Mouse (Mus musculus) erythroblast, embryonic 14.5 days (primary cell): Measurements from ENCODE around the gene Gm26558. TPM values are rescaled to one million over a fixed set of nuclear protein-coding genes. Genes with fewer than 3 reads are reported as not detected.

Experiments
- H3K27me3 ChIP-seq: 2 replicates; pipeline ENCODE4 v1.6.1; 2012; ENCODE audit warnings: inconsistent platforms; ENCODE audit not compliant: control insufficient read depth
- H3K36me3 ChIP-seq: 2 replicates; pipeline ENCODE4 v1.6.1; 2012; ENCODE audit warnings: mild to moderate bottlenecking, inconsistent platforms; ENCODE audit not compliant: control insufficient read depth
- H3K4me1 ChIP-seq: 2 replicates; pipeline ENCODE4 v1.6.1; 2012; ENCODE audit warnings: inconsistent platforms; ENCODE audit not compliant: control insufficient read depth
- H3K4me3 ChIP-seq: replicated peaks from 2 replicates; pipeline ENCODE3; 2012; ENCODE audit warnings: moderate library complexity, mild to moderate bottlenecking, inconsistent platforms
- H3K9me3 ChIP-seq: 2 replicates; pipeline ENCODE4 v1.6.1; 2012; ENCODE audit warnings: low read length, inconsistent platforms, mixed read lengths; ENCODE audit not compliant: control insufficient read depth
- GATA1 ChIP-seq: IDR thresholded peaks from 2 replicates; pipeline ENCODE4 v1.6.1; 2012; ENCODE audit warnings: low read length, inconsistent platforms, mixed read lengths
- TAL1 ChIP-seq: IDR thresholded peaks from 3 replicates; pipeline ENCODE4 v1.6.1; 2012; ENCODE audit warnings: low read length, inconsistent platforms, mixed read lengths
- polyA plus RNA-seq: library from polyadenylated mRNA; stranded (reverse); fragments of >175 nt; gene quantifications from 2 replicates; pipeline ENCODE4 v1.2.3, GENCODE M21; 2012

Gm26558 gene
- 0.14 TPM in 1 of 2 replicates, not detected in the other for polyA plus RNA-seq

DNA sequence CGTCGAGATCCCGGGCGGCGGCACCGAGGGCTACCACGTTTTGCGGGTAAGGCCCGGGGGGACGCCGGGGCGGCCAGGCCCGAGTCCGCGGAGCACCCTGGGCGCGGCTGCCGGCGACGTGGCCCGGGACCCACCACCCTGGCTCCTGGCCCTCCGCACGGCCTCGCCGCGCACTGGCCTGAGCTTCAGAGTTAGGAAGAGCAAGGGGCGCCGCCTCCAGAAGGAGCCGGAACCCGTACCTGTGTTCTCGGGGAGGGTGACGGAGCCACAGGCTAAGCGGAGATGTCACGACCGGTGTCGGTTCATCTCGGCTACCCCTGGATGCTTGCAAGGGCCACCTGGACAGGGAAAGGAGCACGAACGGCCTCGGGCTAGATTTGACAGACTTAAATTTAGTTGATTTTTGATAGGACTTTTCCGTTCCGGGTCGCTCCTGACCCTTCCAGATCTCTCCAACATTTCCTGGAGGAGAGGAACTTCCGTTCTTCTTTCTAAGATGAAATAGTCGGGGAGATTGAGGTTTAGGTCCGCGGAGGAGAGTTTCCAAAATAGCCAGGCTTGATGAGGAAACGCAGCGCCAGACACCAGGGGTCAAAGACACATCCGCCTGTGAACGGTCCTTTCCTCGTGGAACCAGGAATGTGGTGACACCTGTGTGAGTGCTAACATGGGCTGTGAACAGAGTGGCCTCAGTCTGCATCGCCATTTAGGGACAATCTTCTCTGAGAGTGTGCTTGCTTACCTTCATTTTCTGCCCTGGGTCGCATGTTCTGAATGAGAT is at the start of gene Gm26558:
TSS of gene Gm26558 (minus strand) at position 394 of the 781 bp plus-strand sequence.
- Histone ChIP-seq H3K27me3 (peaks cover 20% of the 10 kb centered on the region), H3K4me1 (peaks cover 42% of the 10 kb centered on the region), H3K9me3 (no peaks in the 10 kb centered on the region), H3K36me3 (peaks cover 4% of the 10 kb centered on the region), H3K4me3 (peak within 1 kb of the TSS; percentile 95)
- TF ChIP-seq GATA1 = no peak

GRCm38 (mm10) chr2:70710878-70711277 is 49.0 kb upstream of the Gm26558 start:
- peaks cover 87% of the 10 kb centered on the region for H3K36me3 ChIP-seq
- H3K4me3 ChIP-seq = no peak overlapping the region
- no peaks in the 10 kb centered on the region for H3K9me3 ChIP-seq
- TF ChIP-seq GATA1 (no peak), TAL1 (no peak)
- no peaks in the 10 kb centered on the region for H3K27me3 ChIP-seq
- peaks cover 5% of the 10 kb centered on the region; the same call in 1 of the 2 replicates for H3K4me1 ChIP-seq

DNA sequence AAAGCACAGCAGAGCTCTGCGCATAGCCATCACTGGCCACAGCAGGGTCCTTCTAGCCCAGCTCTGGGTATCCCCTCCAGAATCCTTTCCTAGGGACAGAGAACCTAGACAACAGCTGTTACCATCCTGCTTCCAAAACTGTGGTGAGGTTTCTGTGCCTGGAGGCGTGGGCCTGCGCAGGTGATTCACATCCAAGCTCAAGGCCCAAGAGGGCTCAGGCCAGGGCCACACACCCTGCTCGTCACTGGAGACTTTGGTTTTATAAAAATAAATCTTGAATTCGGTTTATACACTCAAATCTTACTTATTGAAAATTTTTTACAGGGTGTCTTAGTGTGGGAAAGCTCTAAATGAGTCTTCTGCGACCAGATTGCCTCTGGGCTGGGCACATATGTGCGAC is 48.3 kb upstream of the Gm26558 start:
- H3K9me3 ChIP-seq = no peaks in the 10 kb centered on the region
- peaks cover 6% of the 10 kb centered on the region for H3K4me1 ChIP-seq
- no peaks in the 10 kb centered on the region for H3K27me3 ChIP-seq
- TF ChIP-seq TAL1 = no peak
- no peak for TF ChIP-seq GATA1
- H3K36me3 ChIP-seq = peaks cover 83% of the 10 kb centered on the region
- no peak overlapping the region for H3K4me3 ChIP-seq

GRCm38 (mm10) chr2:70708986-70709730 is 47.2 kb upstream of the Gm26558 start:
- H3K9me3 ChIP-seq = no peaks in the 10 kb centered on the region
- no peaks in the 10 kb centered on the region for H3K27me3 ChIP-seq
- H3K4me1 ChIP-seq = peaks cover 17% of the 10 kb centered on the region
- peaks cover 80% of the 10 kb centered on the region for H3K36me3 ChIP-seq
- no peak overlapping the region for H3K4me3 ChIP-seq
- TF ChIP-seq TAL1 (no peak), GATA1 (no peak)

- Histone ChIP-seq H3K4me1 (peaks cover 12% of the 10 kb centered on the region), H3K4me3 (no peak overlapping the region)
Observed at GRCm38 (mm10) chr2:70702403-70702802, 40.5 kb upstream of the Gm26558 start.

DNA sequence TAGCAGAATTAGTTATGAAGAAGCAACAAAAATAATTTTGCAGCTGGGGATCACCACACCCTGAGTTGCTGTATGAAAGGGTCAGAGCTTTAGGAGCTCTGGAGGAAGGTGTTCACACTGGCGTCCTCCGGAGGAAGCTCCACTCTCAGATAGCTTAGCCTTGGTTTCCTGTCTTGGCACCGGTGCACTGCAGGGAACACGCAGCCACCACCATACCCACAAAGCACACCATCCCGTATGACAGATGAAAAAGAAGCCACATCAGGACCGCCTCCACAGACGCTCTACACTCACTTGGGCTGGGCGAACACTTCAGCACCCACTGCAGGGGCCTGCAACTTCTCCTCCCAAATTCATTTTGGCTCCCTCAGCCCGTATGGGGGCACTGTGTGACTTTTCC is 39.7 kb upstream of the Gm26558 start:
- Histone ChIP-seq H3K27me3 (no peaks in the 10 kb centered on the region), H3K9me3 (no peaks in the 10 kb centered on the region), H3K4me1 (peaks cover 12% of the 10 kb centered on the region), H3K36me3 (peaks cover 16% of the 10 kb centered on the region), H3K4me3 (no peak overlapping the region)
- TF ChIP-seq GATA1 (no peak), TAL1 (no peak)

More at GRCm38 (mm10) chr2:70702403-70702802, 40.5 kb upstream of the Gm26558 start:
- Histone ChIP-seq H3K36me3 (peaks cover 23% of the 10 kb centered on the region), H3K9me3 (no peaks in the 10 kb centered on the region), H3K27me3 (no peaks in the 10 kb centered on the region)
- no peak for TF ChIP-seq TAL1
- TF ChIP-seq GATA1 = no peak

DNA sequence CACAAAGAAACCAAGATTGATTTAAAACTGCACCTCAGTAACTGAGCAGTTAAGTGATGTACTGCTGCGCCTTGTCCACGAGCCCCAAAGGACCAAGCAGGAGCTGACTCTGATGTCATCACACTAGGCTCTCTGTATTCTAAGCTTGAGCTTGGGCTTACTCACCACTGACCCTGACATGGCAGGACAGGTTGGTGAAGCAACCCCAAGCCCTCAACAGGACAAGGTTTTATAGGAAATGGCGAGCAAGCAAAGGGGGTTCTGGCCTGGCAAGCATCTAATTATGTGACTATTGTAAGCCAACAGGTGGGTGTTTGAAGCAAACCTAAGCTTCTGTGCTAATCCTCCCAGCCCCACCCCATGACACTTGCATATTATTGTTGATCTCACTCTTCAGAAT is 38.9 kb upstream of the Gm26558 start:
- Histone ChIP-seq H3K4me3 (no peak overlapping the region), H3K27me3 (no peaks in the 10 kb centered on the region), H3K9me3 (no peaks in the 10 kb centered on the region), H3K4me1 (peaks cover 12% of the 10 kb centered on the region), H3K36me3 (peaks cover 13% of the 10 kb centered on the region)
- TF ChIP-seq TAL1 (no peak), GATA1 (no peak)

DNA sequence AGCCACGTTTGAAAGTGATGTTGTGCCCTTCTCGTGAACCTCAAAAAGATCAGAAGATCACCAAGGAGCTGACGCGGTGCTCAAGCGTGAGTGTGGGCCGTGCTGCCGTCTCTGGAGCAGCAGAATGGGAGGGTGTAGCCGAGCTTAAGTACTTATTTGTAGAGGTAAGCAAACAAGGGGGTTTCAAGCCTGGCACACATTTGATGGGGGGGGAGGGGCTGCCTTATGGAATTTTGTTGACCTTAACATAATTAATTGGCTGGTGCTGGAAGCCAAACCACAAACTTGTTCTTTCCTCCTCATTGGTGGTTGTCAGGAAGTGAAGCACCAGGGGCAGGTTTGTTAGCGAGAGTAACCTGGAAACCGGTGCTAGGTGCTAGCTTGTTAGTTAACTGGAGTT is 33.8 kb upstream of the Gm26558 start:
- Histone ChIP-seq H3K9me3 (no peaks in the 10 kb centered on the region), H3K27me3 (no peaks in the 10 kb centered on the region), H3K4me3 (no peak overlapping the region), H3K4me1 (no peaks in the 10 kb centered on the region), H3K36me3 (peaks cover 20% of the 10 kb centered on the region)
- TF ChIP-seq TAL1 (no peak), GATA1 (no peak)

- TF ChIP-seq TAL1 = no peak
- TF ChIP-seq GATA1 = no peak
- Histone ChIP-seq H3K36me3 (peaks cover 74% of the 10 kb centered on the region), H3K9me3 (no peaks in the 10 kb centered on the region), H3K27me3 (no peaks in the 10 kb centered on the region), H3K4me1 (no peaks in the 10 kb centered on the region), H3K4me3 (no peak overlapping the region)
Observed at GRCm38 (mm10) chr2:70690195-70690594, 28.3 kb upstream of the Gm26558 start.
